Mouse (Mus musculus) cerebellum, adult 2 months (tissue): ENCODE results near the gene Sept14. TPM values are rescaled to one million over a fixed set of nuclear protein-coding genes. Genes with fewer than 3 reads are reported as not detected.

Experiments used
- DNase-seq, 2 experiments: peaks; one replicate each; pipeline ENCODE4 v3.0.0; 2021
- H3K27ac ChIP-seq: fragments of 200-500 bp; 2 replicates; pipeline ENCODE4 v1.5.1; 2012; ENCODE audit warnings: low read length, control low read depth, inconsistent platforms; ENCODE audit not compliant: insufficient read depth
- H3K27me3 ChIP-seq: fragments of 200-500 bp; 2 replicates; pipeline ENCODE4 v1.6.1; 2012; ENCODE audit warnings: inconsistent platforms, mild to moderate bottlenecking, low read length, moderate library complexity; ENCODE audit not compliant: control insufficient read depth, insufficient read depth
- H3K4me1 ChIP-seq: fragments of 200-500 bp; 2 replicates; pipeline ENCODE4 v1.6.1; 2011; ENCODE audit warnings: low read length; ENCODE audit not compliant: control insufficient read depth, insufficient read depth
- H3K4me3 ChIP-seq: fragments of 200-500 bp; replicated peaks from 2 replicates; pipeline ENCODE3; 2011; ENCODE audit warnings: mild to moderate bottlenecking, low read depth, low read length, control low read depth; ENCODE audit not compliant: insufficient read depth
- CTCF ChIP-seq: fragments of 200-500 bp; IDR thresholded peaks from 2 replicates; pipeline ENCODE4 v1.5.1; 2011; ENCODE audit warnings: low read depth, mild to moderate bottlenecking, control low read depth, low read length, moderate library complexity, borderline replicate concordance; ENCODE audit not compliant: insufficient read depth
- POLR2A ChIP-seq: fragments of 200-500 bp; IDR thresholded peaks from 2 replicates; pipeline ENCODE4 v1.6.1; 2011; ENCODE audit warnings: low read length, control low read depth, borderline replicate concordance; ENCODE audit not compliant: insufficient read depth
- WGBS: fragments of 180-500 bp; shearing (Covaris S2); methylation state at CpG from one replicate; pipeline ENCODE4 v1.1.7; 2018; 5-methylcytosine and 5-hydroxymethylcytosine counted together
- polyA plus RNA-seq: library from polyadenylated mRNA; depleted of rRNA; stranded (reverse); fragments of >200 nt; gene quantifications from 2 replicates; pipeline ENCODE4 v1.2.3, GENCODE M21; 2012; rRNA removed

The Sept14 gene
- not detected in 2 replicates for polyA plus RNA-seq

GRCm38 (mm10) chr5:129708412-129708811, at the start of gene Sept14:
TSS of gene Sept14 (minus strand) at chr5:129708512.
- Histone ChIP-seq H3K27ac (no peak within 1 kb of the TSS), H3K4me1 (no peaks in the 10 kb centered on the region), H3K27me3 (no peaks in the 10 kb centered on the region), H3K4me3 (no peak within 1 kb of the TSS)
- DNase-seq = no peak
- 55% methylated on average over 2 of the region's 2 CpGs for whole genome bisulfite sequencing
- no peak for TF ChIP-seq POLR2A
- no peak for TF ChIP-seq CTCF

DNA sequence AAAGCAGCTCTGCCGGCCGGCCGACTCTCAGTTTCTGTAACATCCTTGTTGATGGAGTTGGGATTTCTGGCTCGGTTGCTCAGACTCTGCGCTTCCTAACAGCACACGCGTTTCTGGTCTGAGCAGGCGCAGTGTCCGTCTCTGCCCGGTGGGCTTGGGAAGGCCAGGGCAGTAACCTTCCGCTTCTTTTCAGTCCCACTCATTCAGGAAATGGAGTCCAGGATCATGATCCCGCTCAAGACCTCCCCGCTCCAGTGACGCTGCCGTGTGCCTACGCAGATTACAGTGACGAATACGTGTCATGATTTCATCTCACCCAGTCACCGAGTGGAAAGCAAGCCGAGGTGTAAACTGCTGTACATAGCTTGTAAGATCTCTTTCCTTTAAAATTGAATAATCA, 48.6 kb upstream of the Sept14 start:
- DNase-seq = no peak
- H3K4me1 ChIP-seq = no peaks in the 10 kb centered on the region
- no peaks in the 10 kb centered on the region for H3K27me3 ChIP-seq
- no peak overlapping the region for H3K4me3 ChIP-seq
- TF ChIP-seq CTCF (no peak), POLR2A (no peak)
- WGBS = 95% methylated on average over 20 of the region's 20 CpGs
- H3K27ac ChIP-seq = no peak overlapping the region

DNA sequence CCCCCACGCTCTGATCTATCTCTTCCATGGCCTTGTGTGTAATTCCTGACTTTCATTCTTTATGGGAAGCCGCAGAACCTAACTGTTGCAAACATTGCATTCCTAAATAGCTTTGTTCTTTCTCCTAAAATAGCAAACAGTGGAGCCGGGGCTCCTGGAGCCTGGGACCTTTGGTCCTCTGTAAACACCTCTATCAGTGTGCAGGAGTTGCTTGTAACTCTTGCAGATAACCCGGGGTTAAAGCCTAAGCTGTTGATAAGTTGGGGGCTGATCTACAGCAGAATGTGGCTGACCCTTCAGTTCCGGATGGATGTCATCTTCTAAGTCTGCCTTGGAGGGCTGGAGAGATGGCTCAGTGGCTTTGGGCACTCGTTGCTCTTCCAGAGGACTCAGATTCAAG, 35.7 kb upstream of the Sept14 start:
- WGBS = 88% methylated on average over 6 of the region's 6 CpGs
- DNase-seq = no peak
- H3K4me1 ChIP-seq = no peaks in the 10 kb centered on the region

DNA sequence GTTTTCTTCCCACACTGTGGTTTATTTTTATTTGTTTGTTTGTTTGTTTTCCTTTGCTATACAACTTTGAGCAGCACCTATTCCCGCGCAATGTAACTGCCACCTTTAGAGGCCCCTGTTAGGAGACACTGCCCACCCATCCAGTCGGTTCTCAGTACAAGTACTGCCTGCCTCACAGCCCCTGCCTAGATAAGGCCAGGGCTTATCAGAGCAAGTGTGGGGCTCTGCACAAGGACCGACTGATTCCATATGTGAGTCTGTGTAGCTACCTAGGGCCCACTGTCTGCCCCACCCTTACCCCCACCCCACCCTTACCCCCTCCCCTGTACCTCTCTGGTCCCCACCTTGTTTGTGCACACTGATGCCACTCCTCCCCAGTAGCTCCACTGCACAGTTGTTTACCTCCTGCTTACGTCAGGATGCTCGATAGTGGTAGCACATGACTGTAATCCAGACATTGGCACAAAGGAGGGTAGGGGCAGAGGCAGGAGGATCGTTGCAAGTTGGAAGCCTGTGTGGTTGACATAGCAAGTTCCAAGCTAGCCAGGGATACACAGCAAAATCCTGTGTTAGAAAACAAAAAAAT, 34.7 kb upstream of the Sept14 start:
- H3K27me3 ChIP-seq = no peaks in the 10 kb centered on the region
- H3K4me1 ChIP-seq = no peaks in the 10 kb centered on the region
- TF ChIP-seq CTCF = no peak
- TF ChIP-seq POLR2A = no peak
- H3K27ac ChIP-seq = no peak overlapping the region
- no peak overlapping the region for H3K4me3 ChIP-seq
- DNase-seq = no peak
- WGBS = 89% methylated on average over 7 of the region's 7 CpGs

More for the DNA sequence above, 35.7 kb upstream of the Sept14 start:
- H3K27ac ChIP-seq = no peak overlapping the region
- H3K27me3 ChIP-seq = no peaks in the 10 kb centered on the region
- no peak for TF ChIP-seq POLR2A
- TF ChIP-seq CTCF = no peak
- H3K4me3 ChIP-seq = no peak overlapping the region

- Histone ChIP-seq H3K4me1 (no peaks in the 10 kb centered on the region), H3K27ac (no peak overlapping the region), H3K27me3 (no peaks in the 10 kb centered on the region), H3K4me3 (no peak overlapping the region)
- TF ChIP-seq CTCF (peak; percentile 30; the same call in 1 of the 2 replicates), POLR2A (no peak)
- 83% methylated on average over 1 of the region's 1 CpGs for WGBS
- DNase-seq = peak in 1 of 2 experiments; percentile 30
These were observed 32.7 kb upstream of the Sept14 start for GRCm38 (mm10) chr5:129740976-129741375.

GRCm38 (mm10) chr5:129731021-129731420, 22.7 kb upstream of the Sept14 start:
- Histone ChIP-seq H3K4me3 (no peak overlapping the region), H3K27me3 (no peaks in the 10 kb centered on the region), H3K4me1 (peaks cover 24% of the 10 kb centered on the region), H3K27ac (peak overlapping the region; percentile 93)
- WGBS = 56% methylated on average over 5 of the region's 5 CpGs
- TF ChIP-seq CTCF (no peak), POLR2A (no peak)
- peak; percentile 42 to 51 for DNase-seq

DNA sequence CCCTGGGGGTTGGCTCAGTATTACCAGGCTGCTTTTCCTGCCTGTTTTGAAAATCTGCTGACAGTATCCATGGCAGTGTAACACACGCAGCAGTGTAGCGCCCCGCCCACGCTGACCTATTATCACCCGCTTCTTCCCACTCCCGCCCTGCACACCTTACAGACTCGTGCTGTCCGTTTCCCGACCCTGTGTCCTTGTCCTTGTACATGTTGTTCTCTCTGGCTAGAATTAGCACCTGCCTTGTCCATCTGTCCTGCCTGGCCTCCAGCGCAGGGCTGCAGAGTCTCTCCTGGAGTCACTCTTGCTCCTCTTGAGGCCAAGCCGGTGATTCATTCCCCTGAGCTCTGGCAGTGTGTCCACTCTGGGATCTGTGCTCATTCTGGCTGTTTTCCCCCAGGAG, 22.0 kb upstream of the Sept14 start:
- H3K27me3 ChIP-seq = no peaks in the 10 kb centered on the region
- peak overlapping the region; percentile 84 for H3K27ac ChIP-seq
- TF ChIP-seq POLR2A (peak; percentile 42; the same call in 1 of the 2 replicates), CTCF (0 out of 2 replicates have a peak, but pooled peaks have one; percentile 0)
- H3K4me3 ChIP-seq = peak overlapping the region; percentile 7
- DNase-seq = peak; percentile 87 to 95
- peaks cover 24% of the 10 kb centered on the region for H3K4me1 ChIP-seq
- 5% methylated on average over 11 of the region's 11 CpGs for WGBS

DNA sequence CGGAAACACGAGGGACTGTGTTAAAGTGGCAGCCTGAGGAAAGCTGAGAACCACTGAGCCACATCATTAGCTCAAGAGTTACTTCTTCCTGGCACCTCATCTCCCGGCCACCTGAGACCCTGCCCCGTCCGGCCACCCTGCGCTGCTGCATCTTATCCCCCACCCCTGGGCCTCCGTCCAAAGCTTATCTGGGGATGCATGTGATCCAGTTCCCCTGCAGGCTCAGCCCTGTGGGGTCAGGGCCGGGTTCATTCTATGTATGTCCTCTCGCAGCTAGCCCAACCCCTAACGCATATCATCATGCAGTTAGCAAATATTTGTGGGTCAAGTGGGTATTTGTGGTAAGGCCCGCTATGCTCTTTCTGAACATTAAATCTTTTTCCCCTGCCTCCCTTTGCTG, 21.0 kb upstream of the Sept14 start:
- WGBS = 44% methylated on average over 11 of the region's 11 CpGs
- Histone ChIP-seq H3K4me3 (no peak overlapping the region), H3K4me1 (peaks cover 24% of the 10 kb centered on the region), H3K27ac (peak overlapping the region; percentile 84), H3K27me3 (no peaks in the 10 kb centered on the region)
- no peak for TF ChIP-seq POLR2A
- TF ChIP-seq CTCF = no peak
- peak in 1 of 2 experiments; percentile 39 for DNase-seq
